In genomic region chr12:87131619-87132018, GRCm38 (mm10) we compare ENCODE assay signal across 9 mouse cellular contexts. TPM values are rescaled to one million over a fixed set of nuclear protein-coding genes. Genes with fewer than 3 reads are reported as not detected.
DNase-seq lines count a peak whose midpoint lies in the region; TF ChIP-seq lines count a peak whose summit lies in the region.
"Had no signal": no experiment of that assay in that cellular context is flagged by ENCODE, and none has a peak within 500 bp of the region (broad histone marks: within the 10 kb centered on the region; RNA-seq: fewer than 3 reads in every experiment).

No protein-coding gene starts in this region.

- in situ Hi-C loops in ES-E14 (cut with MboI; ENCODE audit: low sequenced_read_pairs in 2 of 2, unreplicated experiment in 2 of 2): no loop called here

- no peak overlapping the region for H3K9ac ChIP-seq in ES-E14 (ENCODE audit: insufficient read depth, low read depth, low read length, poor library complexity, severe bottlenecking)
- H3K9ac ChIP-seq: midbrain, embryonic 12.5 days had no signal

- no peaks in the 10 kb centered on the region for H3K4me1 ChIP-seq in ES-E14 (ENCODE audit: control insufficient read depth in 2 of 2, insufficient read depth in 2 of 2, low read length in 2 of 2, poor library complexity in 1 of 2)

- TF ChIP-seq CTCF in layer of hippocampus, adult 2 months (conservative IDR thresholded peaks at IDR 0.05): peak; percentile 75

- no peak overlapping the region for H3K4me3 ChIP-seq in layer of hippocampus, adult 2 months
- H3K4me3 ChIP-seq in ES-E14 (ENCODE audit: insufficient read depth in 1 of 2, low read depth in 1 of 2, low read length in 2 of 2, poor library complexity in 1 of 2, severe bottlenecking in 1 of 2): no peak overlapping the region
- H3K4me3 ChIP-seq: midbrain, embryonic 12.5 days had no signal

- H3K9me3 ChIP-seq in ES-E14 (ENCODE audit: control insufficient read depth, insufficient read depth, low read depth, low read length): no peaks in the 10 kb centered on the region
- H3K9me3 ChIP-seq: midbrain, embryonic 12.5 days had no signal

- no peak overlapping the region for H3K27ac ChIP-seq in layer of hippocampus, adult 2 months
- H3K27ac ChIP-seq in ES-E14 (ENCODE audit: insufficient read depth, low read depth, low read length, poor library complexity, severe bottlenecking): no peak overlapping the region
- H3K27ac ChIP-seq: midbrain, embryonic 12.5 days had no signal

- H3K36me3 ChIP-seq in ES-E14 (ENCODE audit: control insufficient read depth, insufficient read depth, low read length, poor library complexity, severe bottlenecking): no peaks in the 10 kb centered on the region; the same call in 1 of the 2 replicates

- peak in 1 of 2 experiments; percentile 19 for DNase-seq in layer of hippocampus, adult 2 months (ENCODE audit: low spot score in 2 of 2)
- DNase-seq in layer of hippocampus, adult 9-10 months (ENCODE audit: low spot score): no peak
- DNase-seq in ES-E14 (ENCODE audit: low read depth, low spot score) (no peak), adipocyte (ENCODE audit: low spot score) (peak; percentile 60)
- peak; percentile 37 for DNase-seq in kidney, postnatal 14 days
- DNase-seq in thymus, postnatal 0 days (ENCODE audit: low spot score): peak; percentile 42
- DNase-seq in cerebellum, adult 8-10 months: no peak

TF ChIP-seq in ES-E14, 5 proteins besides CTCF, POLR2A, EP300 and RAD21:
- TF ChIP-seq ZC3H11A (IDR thresholded peaks at IDR 0.05; ENCODE audit: borderline replicate concordance, low read depth, low read length) (peak; percentile 12; the same call in 1 of the 2 replicates), HCFC1 (IDR thresholded peaks at IDR 0.05; ENCODE audit: borderline replicate concordance, insufficient read depth, low read length) (no peak), ZNF384 (IDR thresholded peaks at IDR 0.05; ENCODE audit: low read depth, low read length) (no peak), CHD2 (IDR thresholded peaks at IDR 0.05; ENCODE audit: low read depth, low read length) (no peak), MAFK (IDR thresholded peaks at IDR 0.05; ENCODE audit: insufficient read depth, low read depth, low read length) (no peak)

RNA-seq across cellular contexts. Expression of gene Gstz1, which starts 15.3 kb away (rescaled TPM):
- 10 to 100 TPM; 48.7 to 50.9 TPM for total RNA-seq in layer of hippocampus, adult 2 months (2021)
- total RNA-seq in ES-E14 (2012; rRNA removed): 16.9 and 22.6 TPM in 2 replicates
- 19.2 and 19.8 TPM in 2 replicates for polyA plus RNA-seq in thymus, postnatal 0 days (2015; fragmentation: Nextera tagmentation; extraction: Ambion mirVana)

RNA-seq across cellular contexts. Expression of gene Pomt2, which starts 16.1 kb away (rescaled TPM):
- 10 to 100 TPM; 16.4 to 16.5 TPM for total RNA-seq in layer of hippocampus, adult 2 months (2021)
- total RNA-seq in ES-E14 (2012; rRNA removed): 23.9 and 34.3 TPM in 2 replicates
- polyA plus RNA-seq in thymus, postnatal 0 days (2015; fragmentation: Nextera tagmentation; extraction: Ambion mirVana): 4.8 and 5.4 TPM in 2 replicates

RNA-seq across cellular contexts. Expression of gene Ngb, which starts 29.3 kb away (rescaled TPM):
- total RNA-seq in layer of hippocampus, adult 2 months (2021): 1 to 10 TPM; 1.9 to 2.5 TPM
- total RNA-seq in ES-E14 (2012; rRNA removed): 1.2 and 1.8 TPM in 2 replicates
- polyA plus RNA-seq in thymus, postnatal 0 days (2015; fragmentation: Nextera tagmentation; extraction: Ambion mirVana): 0.18 and 0.35 TPM in 2 replicates
- total RNA-seq: gastrocnemius, postnatal 4 days had no signal

Comparison
In these comparisons a context has a peak if more than half of its experiments do, and no peak if none do; other contexts are left out.
1. DNase-seq: peak in adipocyte (single experiment), kidney, postnatal 14 days (single experiment) and thymus, postnatal 0 days (single experiment); none in layer of hippocampus, adult 9-10 months (single experiment), ES-E14 (single experiment) and cerebellum, adult 8-10 months (single experiment).